Mouse (Mus musculus): ENCODE data around the gene Gsto2.

Gene Gsto2

GRCm38 (mm10) chr19:47857957-47858942 lies 7.1 kb upstream of the Gsto2 start:
- DNase-seq (ENCODE audit: low spot score) = no peak

GRCm38 (mm10) chr19:47859180-47859579 lies 6.2 kb upstream of the Gsto2 start:
- DNase-seq (ENCODE audit: low spot score) = no peak

DNA sequence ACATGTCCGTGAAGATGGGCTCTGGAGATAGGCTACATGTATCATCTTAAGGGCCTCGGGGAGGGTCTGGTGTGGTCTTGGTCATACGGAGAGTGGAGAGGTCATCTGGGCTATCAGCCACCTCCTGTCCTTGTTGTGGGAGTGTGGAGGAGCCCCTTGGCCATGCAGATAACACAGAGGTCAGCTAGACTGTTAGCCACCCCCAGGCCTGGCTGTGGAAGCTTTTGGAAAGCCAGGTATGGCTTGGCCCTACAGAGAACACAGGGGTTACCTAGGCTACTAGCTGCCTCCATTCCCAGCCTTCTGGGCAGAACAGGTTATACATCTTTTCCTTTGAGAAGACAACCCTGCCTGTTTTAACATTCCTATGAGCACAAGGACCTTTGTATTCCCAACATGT lies 2.8 kb upstream of the Gsto2 start:
- DNase-seq (ENCODE audit: low spot score) = no peak

- DNase-seq (ENCODE audit: low spot score) = no peak
Observed at GRCm38 (mm10) chr19:47864051-47864450, 1.3 kb upstream of the Gsto2 start.

GRCm38 (mm10) chr19:47864721-47865120 lies 613 bp upstream of the Gsto2 start:
- DNase-seq (ENCODE audit: low spot score) = no peak

GRCm38 (mm10) chr19:47867628-47868175 lies 2.4 kb downstream of the Gsto2 start:
- no peak for DNase-seq (ENCODE audit: low spot score)

DNA sequence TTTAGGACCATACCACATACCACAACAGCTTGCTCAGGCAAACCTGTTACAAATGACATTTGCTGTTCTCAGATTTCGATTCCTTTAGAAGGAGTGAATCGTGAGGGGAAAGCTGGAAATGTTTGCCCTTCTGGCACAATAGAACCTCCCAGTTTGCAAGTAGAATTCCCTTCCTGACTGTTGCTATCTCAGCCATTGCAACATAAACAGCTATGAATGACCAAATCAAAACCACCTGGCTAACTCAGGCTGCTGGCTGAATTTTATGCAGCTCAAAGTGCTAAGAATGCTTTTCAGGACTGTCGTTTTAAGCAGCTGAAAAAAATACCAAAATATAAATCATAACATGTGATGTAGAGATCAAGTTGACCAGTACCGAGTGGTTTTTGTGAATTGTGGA lies 3.6 kb downstream of the Gsto2 start:
- no peak for DNase-seq (ENCODE audit: low spot score)

- DNase-seq (ENCODE audit: low spot score) = no peak
Observed at GRCm38 (mm10) chr19:47869516-47869915, 4.2 kb downstream of the Gsto2 start.

- DNase-seq (ENCODE audit: low spot score) = no peak
Observed at GRCm38 (mm10) chr19:47870102-47870666, 4.8 kb downstream of the Gsto2 start.

GRCm38 (mm10) chr19:47871515-47871914 lies 6.2 kb downstream of the Gsto2 start:
- DNase-seq (ENCODE audit: low spot score) = no peak

GRCm38 (mm10) chr19:47876252-47876651 lies 10.9 kb downstream of the Gsto2 start:
- DNase-seq (ENCODE audit: low spot score) = no peak

DNA sequence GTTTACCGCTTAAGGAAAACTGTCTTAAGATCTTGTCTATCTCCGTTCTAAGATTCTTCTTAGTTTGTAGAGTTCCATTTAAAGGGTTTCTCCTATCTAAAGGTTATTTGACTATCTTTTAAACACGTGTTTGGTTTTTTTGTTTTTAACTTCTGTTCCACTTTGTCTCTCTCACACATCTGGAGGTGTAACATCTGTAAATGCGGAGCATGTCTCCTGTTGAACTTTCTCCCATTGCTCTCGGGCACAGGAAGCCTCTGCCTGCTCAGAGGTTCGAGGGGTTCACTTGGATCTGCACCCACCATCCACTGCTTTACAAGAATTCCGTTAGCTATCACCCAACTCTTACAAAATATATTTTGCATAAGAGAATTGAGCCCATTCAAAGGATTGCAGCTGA lies 16.2 kb downstream of the Gsto2 start:
- no peak for DNase-seq (ENCODE audit: low spot score)

GRCm38 (mm10) chr19:47882151-47882881 lies 17.0 kb downstream of the Gsto2 start:
- DNase-seq (ENCODE audit: low spot score) = peak; percentile 89

GRCm38 (mm10) chr19:47882882-47883254 lies 17.5 kb downstream of the Gsto2 start:
- DNase-seq (ENCODE audit: low spot score) = no peak

GRCm38 (mm10) chr19:47884296-47885085 lies 19.2 kb downstream of the Gsto2 start:
- peak; percentile 72 for DNase-seq (ENCODE audit: low spot score)

DNA sequence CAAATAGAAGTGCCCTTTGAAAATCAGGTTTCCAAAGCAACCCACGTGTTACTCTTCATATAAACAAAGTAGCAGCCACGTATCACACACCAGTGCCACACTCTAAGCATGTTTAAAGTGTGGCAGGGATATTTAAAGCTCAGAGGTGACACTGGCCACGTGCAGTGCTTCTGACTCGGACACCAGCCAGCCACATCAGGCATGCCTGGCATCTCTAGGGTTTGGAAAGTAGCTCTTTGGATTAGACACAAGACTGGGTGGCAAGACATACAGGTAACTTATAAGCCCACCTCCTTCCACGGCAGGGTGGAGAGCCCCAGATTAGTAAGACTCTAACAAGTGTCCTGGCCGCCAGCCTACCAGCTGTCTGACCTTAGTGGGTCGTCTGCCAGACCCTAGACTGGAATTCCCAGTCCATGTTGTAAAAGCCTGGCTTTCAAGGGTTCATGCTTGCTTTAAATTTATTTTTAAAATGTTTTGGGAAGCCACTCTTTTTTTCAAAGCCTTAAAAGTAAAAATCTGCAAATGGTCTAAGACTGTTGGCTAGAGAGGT lies 19.9 kb downstream of the Gsto2 start:
- DNase-seq (ENCODE audit: low spot score) = peak; percentile 45

DNA sequence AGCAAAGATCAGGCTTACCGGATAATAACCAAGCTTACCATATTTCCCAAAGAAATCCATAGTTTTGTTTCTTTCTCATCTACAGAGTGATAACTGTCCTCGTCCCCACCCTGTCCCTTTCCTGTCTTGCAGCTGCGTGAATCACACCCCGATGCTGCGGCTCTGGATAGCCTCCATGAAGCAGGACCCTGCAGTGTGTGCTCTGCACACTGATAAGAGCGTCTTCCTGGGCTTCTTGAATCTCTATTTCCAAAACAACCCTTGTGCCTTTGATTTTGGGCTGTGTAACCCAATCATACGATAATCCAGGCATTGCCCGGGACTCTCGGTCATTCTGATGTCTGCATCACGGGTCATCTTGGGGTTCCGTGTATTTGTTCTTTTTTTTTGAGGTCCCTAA lies 20.6 kb downstream of the Gsto2 start:
- DNase-seq (ENCODE audit: low spot score) = no peak

DNA sequence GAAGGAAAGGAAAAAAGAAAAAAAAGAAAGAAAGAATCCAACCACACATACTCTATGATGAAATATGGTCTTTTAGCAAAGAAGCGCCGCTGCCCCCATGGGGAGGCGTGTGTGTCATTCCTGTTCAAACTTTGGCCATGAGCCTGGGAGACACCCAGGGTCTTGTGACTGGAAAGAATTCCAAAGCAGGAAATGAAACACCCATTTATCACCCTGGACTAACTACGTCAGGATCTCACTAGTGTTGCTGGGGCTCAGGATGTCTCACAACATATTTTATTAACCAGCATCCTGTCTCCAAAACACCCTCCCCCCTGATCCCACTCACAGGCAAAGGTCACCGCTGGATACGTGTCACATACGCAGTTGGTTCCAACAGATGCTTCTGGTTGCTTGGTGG lies 21.3 kb downstream of the Gsto2 start:
- no peak for DNase-seq (ENCODE audit: low spot score)

DNA sequence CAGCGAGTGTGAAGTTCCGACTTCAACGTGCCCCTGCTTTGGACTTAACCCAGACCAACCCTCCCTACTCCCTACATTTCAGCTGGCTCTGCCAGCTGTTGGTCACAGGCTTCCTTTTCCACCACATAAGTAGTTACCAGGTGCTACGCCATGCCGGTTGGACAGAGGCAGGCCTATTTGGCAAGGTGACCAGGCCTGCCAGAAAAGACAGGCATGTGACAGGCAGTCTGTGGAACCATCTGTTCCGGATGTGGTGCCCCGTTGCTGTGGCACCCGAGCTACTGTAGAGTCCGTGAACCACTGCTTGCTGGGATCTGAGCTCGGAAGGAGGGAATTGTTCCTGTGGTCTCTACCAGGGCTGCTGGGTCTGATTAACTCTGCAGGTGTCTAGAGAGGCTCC lies 22.1 kb downstream of the Gsto2 start:
- DNase-seq (ENCODE audit: low spot score) = no peak

DNA sequence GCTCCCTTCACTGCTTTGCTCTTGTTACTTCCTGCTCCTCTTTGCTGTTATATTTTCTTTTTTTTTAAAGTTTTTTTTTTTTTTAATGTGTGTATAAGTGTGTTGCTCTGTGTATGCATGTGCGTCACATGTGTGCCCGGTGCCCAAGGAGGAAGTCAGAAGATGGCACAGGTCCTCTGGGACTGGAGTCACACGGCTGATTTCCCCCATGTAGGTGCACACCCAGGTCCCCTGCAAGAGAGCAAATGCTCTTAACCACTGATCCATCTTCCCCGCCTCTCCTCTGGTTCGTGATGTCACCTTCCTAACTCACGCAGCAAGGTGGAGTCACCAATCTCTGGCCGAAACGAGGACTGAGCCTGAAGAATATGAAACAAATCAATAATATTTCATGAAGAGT lies 22.7 kb downstream of the Gsto2 start:
- DNase-seq (ENCODE audit: low spot score) = no peak

DNA sequence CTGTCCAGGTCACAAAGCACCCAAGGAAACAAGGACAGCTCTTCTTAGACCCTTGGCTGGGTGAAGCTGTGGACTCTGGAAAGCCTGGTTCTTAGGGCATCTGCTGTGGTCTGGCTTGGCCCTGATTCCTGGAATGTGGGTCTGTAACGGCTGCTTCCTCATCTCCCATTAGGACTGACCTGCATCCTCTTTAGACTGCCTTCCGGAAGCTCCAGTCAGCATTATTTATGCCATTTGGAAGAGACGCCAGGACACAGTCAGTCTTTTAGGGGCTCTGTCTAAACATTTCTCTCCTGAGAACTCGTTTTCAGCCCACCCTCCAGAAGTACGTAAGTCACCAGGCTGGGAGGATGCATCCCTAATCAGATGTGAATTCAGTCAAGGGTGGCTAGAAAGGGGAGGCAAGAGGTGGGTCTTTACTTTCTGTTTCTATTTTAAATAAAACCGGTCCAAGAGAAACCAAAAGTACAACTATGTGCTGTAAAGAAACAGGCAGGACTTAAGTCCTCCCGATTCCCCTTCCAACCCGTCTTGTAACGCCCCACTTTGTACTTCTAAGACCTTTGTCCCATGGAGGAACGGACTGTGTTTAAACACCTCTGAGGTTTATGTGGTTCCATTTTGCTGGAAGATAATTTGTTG lies 25.3 kb downstream of the Gsto2 start:
- no peak for DNase-seq (ENCODE audit: low spot score)
